Comparison of ENCODE assay signal across 7 mouse cellular contexts in the genomic region with DNA sequence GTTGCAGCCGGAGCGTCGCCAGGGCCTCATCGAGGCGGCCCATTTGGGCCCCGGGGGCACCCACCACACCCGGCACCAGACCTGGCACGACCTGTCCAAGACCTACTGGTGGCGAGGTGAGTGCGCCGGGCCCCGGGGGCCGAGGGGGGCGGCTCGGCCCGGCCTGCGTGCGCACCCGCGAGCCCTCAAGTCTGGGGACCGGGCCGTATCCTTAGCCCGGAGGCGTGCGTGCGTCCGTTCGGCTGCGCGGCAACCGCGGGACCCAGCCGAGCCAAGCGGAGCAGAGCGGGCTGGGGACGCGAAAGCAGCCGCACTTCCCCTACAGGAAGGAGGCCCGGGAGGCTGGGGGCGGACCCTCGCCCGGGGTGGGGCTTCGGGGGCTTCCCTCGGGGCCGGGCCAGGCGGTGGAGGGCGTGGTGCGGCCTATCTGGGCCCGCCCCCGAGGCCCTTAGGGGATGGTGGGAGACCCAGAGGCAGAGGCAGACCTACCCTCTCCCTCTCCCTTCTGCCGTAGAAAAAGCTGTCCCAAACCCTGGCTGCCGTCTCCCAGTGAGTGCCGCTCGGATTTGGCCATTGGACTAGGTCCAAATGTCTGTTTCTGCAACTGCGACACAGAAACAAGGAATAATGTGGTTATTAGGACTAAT. TPM values are rescaled to one million over a fixed set of nuclear protein-coding genes. Genes with fewer than 3 reads are reported as not detected.
A peak's percentile ranks its signal among the peaks of the same experiment; 100 is the strongest.
DNase-seq lines count a peak whose midpoint lies in the region; ATAC-seq and TF ChIP-seq lines count a peak whose summit lies in the region.

No protein-coding gene starts in this region.

- H3K4me3 ChIP-seq in intestine, postnatal 0 days (ENCODE audit: low read depth, low read length) = peak overlapping the region; percentile 100
- peak overlapping the region; percentile 87 for H3K4me3 ChIP-seq in midbrain, embryonic 11.5 days (ENCODE audit: low read depth, low read length)

- no peaks in the 10 kb centered on the region for H3K27me3 ChIP-seq in intestine, postnatal 0 days (replicated peaks; ENCODE audit: control insufficient read depth, insufficient read depth, low read length)
- H3K27me3 ChIP-seq in midbrain, embryonic 11.5 days (ENCODE audit: control insufficient read depth, insufficient read depth, low read length) = no peaks in the 10 kb centered on the region

- H3K4me2 ChIP-seq in intestine, postnatal 0 days (replicated peaks; ENCODE audit: low read depth) = peak overlapping the region; percentile 83
- H3K4me2 ChIP-seq in midbrain, embryonic 11.5 days = peak overlapping the region; percentile 75

- 0 out of 2 replicates have a peak, but pooled peaks cover 4% of the 10 kb centered on the region for H3K4me1 ChIP-seq in intestine, postnatal 0 days (replicated peaks; ENCODE audit: control insufficient read depth, insufficient read depth, low read length)
- peaks cover 15% of the 10 kb centered on the region for H3K4me1 ChIP-seq in midbrain, embryonic 11.5 days (ENCODE audit: control insufficient read depth, insufficient read depth, low read length)

- peak overlapping the region; percentile 93 for H3K9ac ChIP-seq in intestine, postnatal 0 days (ENCODE audit: low read depth, low read length)
- H3K9ac ChIP-seq in midbrain, embryonic 11.5 days (ENCODE audit: low read length) = peak overlapping the region; percentile 84

- peak overlapping the region; percentile 96 for H3K27ac ChIP-seq in intestine, postnatal 0 days (ENCODE audit: low read depth, low read length)
- H3K27ac ChIP-seq in midbrain, embryonic 11.5 days (ENCODE audit: low read depth, low read length) = peak overlapping the region; percentile 51

- whole genome bisulfite sequencing in intestine, postnatal 0 days = under 1% methylated on average over 55 of the region's 55 CpGs
- WGBS in midbrain, embryonic 11.5 days = under 1% methylated on average over 43 of the region's 55 CpGs

- H3K36me3 ChIP-seq in intestine, postnatal 0 days (ENCODE audit: control insufficient read depth, insufficient read depth) = peaks cover 23% of the 10 kb centered on the region
- peaks cover 15% of the 10 kb centered on the region for H3K36me3 ChIP-seq in midbrain, embryonic 11.5 days (ENCODE audit: control insufficient read depth, insufficient read depth, low read length)

- DNase-seq in adrenal gland, adult 8-10 months = peak; percentile 85
- DNase-seq in embryo, embryonic 11.5 days (ENCODE audit: low read depth, low spot score) = peak; percentile 65
- DNase-seq in gastrocnemius, postnatal 4 days (ENCODE audit: low spot score in 2 of 2) = peak; percentile 90 to 93
- DNase-seq in left cerebral cortex, postnatal 4 days = peak; percentile 92
- DNase-seq in midbrain, embryonic 11.5 days (ENCODE audit: low spot score, missing footprints) = peak; percentile 97
- peak; percentile 75 for DNase-seq in skeletal muscle tissue, adult 2 months (ENCODE audit: low read depth, low spot score)

- H3K9me3 ChIP-seq in intestine, postnatal 0 days (ENCODE audit: control insufficient read depth) = no peaks in the 10 kb centered on the region
- no peaks in the 10 kb centered on the region for H3K9me3 ChIP-seq in midbrain, embryonic 11.5 days (ENCODE audit: control insufficient read depth, low read length)

- peak; percentile 84 for ATAC-seq in intestine, postnatal 0 days
- ATAC-seq in midbrain, embryonic 11.5 days (ENCODE audit: low FRiP score) = peak; percentile 87

- intact Hi-C loops in left cerebral cortex, postnatal 4 days (cut with DNase I) = loop anchor here (5.0 kb wide), 1 partner anchor 53 kb away; a partner anchor contains a TSS

- no peak for TF ChIP-seq CTCF in intestine, postnatal 0 days (IDR thresholded peaks at IDR 0.05; ENCODE audit: low read depth)

RNA-seq across cellular contexts. Expression of a gene that starts 0.7 kb away (rescaled TPM):
- total RNA-seq in adrenal gland, adult 8-10 months (2022) = 10 to 100 TPM; 21.0 to 22.3 (median 21.6) TPM
- 10 to 100 TPM in 1 of 2 experiments, 1 to 10 TPM in 1; 9.5 to 11.5 TPM for total RNA-seq in gastrocnemius, postnatal 4 days (2021)
- polyA plus RNA-seq in intestine, postnatal 0 days (2015; fragmentation: Nextera tagmentation; extraction: Ambion mirVana) = 5.8 and 7.1 TPM in 2 replicates
- total RNA-seq in left cerebral cortex, postnatal 4 days (2021) = 10 to 100 TPM; 29.1 to 31.8 TPM
- polyA plus RNA-seq in midbrain, embryonic 11.5 days (2014; fragmentation: Nextera tagmentation; extraction: Ambion mirVana) = 15.9 TPM in 2 replicates

RNA-seq across cellular contexts. Expression of a gene that starts 8.3 kb away (rescaled TPM):
- total RNA-seq in adrenal gland, adult 8-10 months (2022) = 100 to 1,000 TPM; 569 to 683 (median 613) TPM
- total RNA-seq in gastrocnemius, postnatal 4 days (2021) = 100 to 1,000 TPM; 945 to 977 TPM
- polyA plus RNA-seq in intestine, postnatal 0 days (2015; fragmentation: Nextera tagmentation; extraction: Ambion mirVana) = 521 and 527 TPM in 2 replicates
- 100 to 1,000 TPM; 527 to 578 TPM for total RNA-seq in left cerebral cortex, postnatal 4 days (2021)
- polyA plus RNA-seq in midbrain, embryonic 11.5 days (2014; fragmentation: Nextera tagmentation; extraction: Ambion mirVana) = 842 and 869 TPM in 2 replicates

RNA-seq across cellular contexts. Expression of a gene that starts 39.7 kb away (rescaled TPM):
- 10 to 100 TPM; 10.4 to 15.0 (median 12.8) TPM for total RNA-seq in adrenal gland, adult 8-10 months (2022)
- 1 to 10 TPM; 5.4 to 7.9 TPM for total RNA-seq in gastrocnemius, postnatal 4 days (2021)
- polyA plus RNA-seq in intestine, postnatal 0 days (2015; fragmentation: Nextera tagmentation; extraction: Ambion mirVana) = 1.5 and 1.9 TPM in 2 replicates
- total RNA-seq in left cerebral cortex, postnatal 4 days (2021) = 10 to 100 TPM in 1 of 2 experiments, 1 to 10 TPM in 1; 8.9 to 11.2 TPM
- polyA plus RNA-seq in midbrain, embryonic 11.5 days (2014; fragmentation: Nextera tagmentation; extraction: Ambion mirVana) = 18.3 and 19.7 TPM in 2 replicates

RNA-seq across cellular contexts. Expression of a gene that starts 55.2 kb away (rescaled TPM):
- 100 to 1,000 TPM; 102 to 138 (median 126) TPM for total RNA-seq in adrenal gland, adult 8-10 months (2022)
- total RNA-seq in gastrocnemius, postnatal 4 days (2021) = 10 to 100 TPM; 59.0 to 66.2 TPM
- polyA plus RNA-seq in intestine, postnatal 0 days (2015; fragmentation: Nextera tagmentation; extraction: Ambion mirVana) = 114 TPM in 2 replicates
- total RNA-seq in left cerebral cortex, postnatal 4 days (2021) = 100 to 1,000 TPM; 114 to 118 TPM
- 384 and 403 TPM in 2 replicates for polyA plus RNA-seq in midbrain, embryonic 11.5 days (2014; fragmentation: Nextera tagmentation; extraction: Ambion mirVana)

Comparison
In these comparisons a context has a peak if more than half of its experiments do, and no peak if none do; other contexts are left out.
1. Peak in every context shown above with its lines: DNase-seq, ATAC-seq, H3K4me3 ChIP-seq and H3K27ac ChIP-seq.